ENCODE assay signal across 27 mouse cellular contexts in genomic region chr1:73061491-73062233, GRCm38 (mm10). TPM values are rescaled to one million over a fixed set of nuclear protein-coding genes. Genes with fewer than 3 reads are reported as not detected.
A peak's percentile ranks its signal among the peaks of the same experiment; 100 is the strongest.
DNase-seq lines count a peak whose midpoint lies in the region; ATAC-seq and TF ChIP-seq lines count a peak whose summit lies in the region.
"Had no signal": no experiment of that assay in that cellular context is flagged by ENCODE, and none has a peak within 500 bp of the region (broad histone marks: within the 10 kb centered on the region; RNA-seq: fewer than 3 reads in every experiment).

No protein-coding gene starts in this region.

- H3K9ac ChIP-seq in kidney, embryonic 16.5 days (replicated peaks; ENCODE audit: low read length), result no peak overlapping the region
- H3K9ac ChIP-seq in midbrain, postnatal 0 days (replicated peaks; ENCODE audit: low read length, poor library complexity, severe bottlenecking), result no peak overlapping the region
- no peak overlapping the region for H3K9ac ChIP-seq in stomach, embryonic 16.5 days (ENCODE audit: low read length)
- H3K9ac ChIP-seq: liver, embryonic 14.5 days; midbrain, embryonic 13.5 days; neural tube, embryonic 13.5 days had no signal

- no peak overlapping the region for H3K4me2 ChIP-seq in kidney, embryonic 16.5 days (replicated peaks; ENCODE audit: low read depth, low read length)
- H3K4me2 ChIP-seq in midbrain, postnatal 0 days (ENCODE audit: low read depth, low read length, poor library complexity, severe bottlenecking), result no peak overlapping the region
- no peak overlapping the region for H3K4me2 ChIP-seq in stomach, embryonic 16.5 days (ENCODE audit: low read depth, low read length)
- H3K4me2 ChIP-seq: midbrain, embryonic 13.5 days; neural tube, embryonic 13.5 days had no signal

- no peak for ATAC-seq in kidney, embryonic 16.5 days (ENCODE audit: low FRiP score, low TSS enrichment)
- ATAC-seq in midbrain, postnatal 0 days (ENCODE audit: low FRiP score), result no peak
- ATAC-seq in stomach, embryonic 16.5 days (ENCODE audit: insufficient read depth, low FRiP score), result no peak; the same call in 1 of the 2 replicates
- ATAC-seq: forebrain, embryonic 14.5 days; hindbrain, postnatal 0 days; intestine, postnatal 0 days; midbrain, embryonic 13.5 days had no signal

- no peak for TF ChIP-seq CTCF in midbrain, postnatal 0 days (IDR thresholded peaks at IDR 0.05)

- H3K27me3 ChIP-seq in kidney, embryonic 16.5 days (ENCODE audit: insufficient read depth, low read length), result no peaks in the 10 kb centered on the region
- H3K27me3 ChIP-seq in midbrain, embryonic 10.5 days (ENCODE audit: low read depth, poor library complexity, severe bottlenecking), result no peaks in the 10 kb centered on the region
- H3K27me3 ChIP-seq in midbrain, postnatal 0 days (ENCODE audit: insufficient read depth, low read length), result no peaks in the 10 kb centered on the region
- no peaks in the 10 kb centered on the region for H3K27me3 ChIP-seq in stomach, embryonic 16.5 days (ENCODE audit: control insufficient read depth, insufficient read depth, low read length)
- H3K27me3 ChIP-seq: midbrain, embryonic 13.5 days; neural tube, embryonic 13.5 days had no signal

- H3K4me3 ChIP-seq in kidney, embryonic 16.5 days (ENCODE audit: low read length), result no peak overlapping the region
- H3K4me3 ChIP-seq in midbrain, embryonic 10.5 days, result no peak overlapping the region
- H3K4me3 ChIP-seq in midbrain, postnatal 0 days (ENCODE audit: low read depth, low read length), result no peak overlapping the region
- no peak overlapping the region for H3K4me3 ChIP-seq in stomach, embryonic 16.5 days (replicated peaks; ENCODE audit: low read length)
- H3K4me3 ChIP-seq: left cerebral cortex, adult 2 months; midbrain, embryonic 13.5 days; neural tube, embryonic 13.5 days had no signal

- no peaks in the 10 kb centered on the region for H3K9me3 ChIP-seq in kidney, embryonic 16.5 days (ENCODE audit: low read length)
- H3K9me3 ChIP-seq in midbrain, embryonic 10.5 days (replicated peaks), result no peaks in the 10 kb centered on the region
- no peaks in the 10 kb centered on the region for H3K9me3 ChIP-seq in midbrain, postnatal 0 days (ENCODE audit: low read length)
- H3K9me3 ChIP-seq in stomach, embryonic 16.5 days (replicated peaks; ENCODE audit: control insufficient read depth, low read length), result no peaks in the 10 kb centered on the region
- H3K9me3 ChIP-seq: midbrain, embryonic 13.5 days; neural tube, embryonic 13.5 days had no signal

- WGBS in kidney, embryonic 16.5 days, result 55% methylated on average over 7 of the region's 7 CpGs
- 83% methylated on average over 7 of the region's 7 CpGs for WGBS in midbrain, embryonic 10.5 days
- WGBS in midbrain, postnatal 0 days, result 83% methylated on average over 7 of the region's 7 CpGs
- 48% methylated on average over 7 of the region's 7 CpGs for WGBS in stomach, embryonic 16.5 days

- no peak overlapping the region for H3K27ac ChIP-seq in kidney, embryonic 16.5 days (ENCODE audit: low read length)
- peak overlapping the region; percentile 76 for H3K27ac ChIP-seq in midbrain, embryonic 10.5 days (replicated peaks)
- no peak overlapping the region for H3K27ac ChIP-seq in midbrain, postnatal 0 days (ENCODE audit: low read depth, low read length)
- peak overlapping the region; percentile 38; the same call in 1 of the 2 replicates for H3K27ac ChIP-seq in stomach, embryonic 16.5 days (ENCODE audit: low read length)
- H3K27ac ChIP-seq: hindbrain, postnatal 0 days; left cerebral cortex, adult 2 months; liver, embryonic 14.5 days; midbrain, embryonic 13.5 days; neural tube, embryonic 13.5 days had no signal

- H3K4me1 ChIP-seq in kidney, embryonic 16.5 days (ENCODE audit: insufficient read depth, low read length), result no peaks in the 10 kb centered on the region
- peaks cover 34% of the 10 kb centered on the region for H3K4me1 ChIP-seq in midbrain, embryonic 10.5 days
- H3K4me1 ChIP-seq in midbrain, postnatal 0 days (ENCODE audit: insufficient read depth, low read length), result no peaks in the 10 kb centered on the region
- no peaks in the 10 kb centered on the region for H3K4me1 ChIP-seq in stomach, embryonic 16.5 days (ENCODE audit: control insufficient read depth, insufficient read depth, low read length)

- H3K36me3 ChIP-seq in kidney, embryonic 16.5 days (ENCODE audit: insufficient read depth, low read length), result no peaks in the 10 kb centered on the region
- H3K36me3 ChIP-seq in midbrain, embryonic 10.5 days, result no peaks in the 10 kb centered on the region
- H3K36me3 ChIP-seq in midbrain, postnatal 0 days (ENCODE audit: insufficient read depth, low read length), result no peaks in the 10 kb centered on the region
- H3K36me3 ChIP-seq in stomach, embryonic 16.5 days (ENCODE audit: control insufficient read depth, insufficient read depth, low read length), result no peaks in the 10 kb centered on the region
- H3K36me3 ChIP-seq: midbrain, embryonic 13.5 days; neural tube, embryonic 13.5 days had no signal

- DNase-seq in kidney, adult 18-20 months, result peak; percentile 8
- no peak for DNase-seq in midbrain, embryonic 10.5 days (ENCODE audit: low spot score)
- DNase-seq in midbrain, postnatal 0 days (ENCODE audit: low spot score), result no peak
- peak; percentile 39 for DNase-seq in kidney, postnatal 10 days
- DNase-seq in spleen, adult 18-20 months, result no peak
- DNase-seq in right cerebral cortex, postnatal 25 days, result no peak
- DNase-seq: cerebellum, adult 2 months; cerebellum, postnatal 36 days; gastrocnemius, postnatal 14 days; heart, adult 18-20 months; heart, postnatal 36 days; layer of hippocampus, adult 9-11 months; thymus, postnatal 14 days had no signal

RNA-seq across cellular contexts. Expression of gene Tnp1, which starts 46.0 kb away (rescaled TPM):
- not detected in 2 replicates for polyA plus RNA-seq in kidney, embryonic 16.5 days (2015; fragmentation: Nextera tagmentation; extraction: Ambion mirVana)
- polyA plus RNA-seq in midbrain, embryonic 10.5 days (2016; fragmentation: Nextera tagmentation; extraction: Ambion mirVana), result not detected in 2 replicates
- not detected in 2 replicates for total RNA-seq in midbrain, postnatal 0 days (2014; rRNA removed)
- polyA plus RNA-seq in midbrain, postnatal 0 days (2015; fragmentation: Nextera tagmentation; extraction: Ambion mirVana), result not detected in 2 replicates
- not detected in 2 replicates for polyA plus RNA-seq in stomach, embryonic 16.5 days (2015; fragmentation: Nextera tagmentation; extraction: Ambion mirVana)
- total RNA-seq: CH12.LX; gastrocnemius, postnatal 14 days; heart, adult 18-20 months; heart, postnatal 36 days; hindbrain, postnatal 0 days; left cerebral cortex, adult 2 months; megakaryocyte progenitor cell, adult 5-6 weeks; MEL had no signal
- polyA plus RNA-seq: cerebellum, adult 2 months; forebrain, embryonic 14.5 days; heart, embryonic 14.5 days; hindbrain, postnatal 0 days; intestine, postnatal 0 days; limb, embryonic 11.5 days; liver, embryonic 14.5 days; midbrain, embryonic 13.5 days; neural tube, embryonic 13.5 days had no signal

Comparison
In these comparisons a context has a peak if more than half of its experiments do, and no peak if none do; other contexts are left out.
1. H3K27ac ChIP-seq: peak in midbrain, embryonic 10.5 days (single experiment) and stomach, embryonic 16.5 days (single experiment); none in kidney, embryonic 16.5 days (single experiment) and midbrain, postnatal 0 days (single experiment).
2. DNase-seq: peak in kidney, adult 18-20 months (single experiment) and kidney, postnatal 10 days (single experiment); none in midbrain, embryonic 10.5 days (single experiment), midbrain, postnatal 0 days (single experiment), spleen, adult 18-20 months (0 of 2) and right cerebral cortex, postnatal 25 days (single experiment).